Mouse (Mus musculus) spleen, postnatal 10 days (tissue): ENCODE results near the gene Olfr166.
"Not testable (repeated sequence)": the region's sequence is repeated elsewhere in the genome, so short reads cannot be mapped to it uniquely, and the experiment has no call there.

Source experiments
- DNase-seq, 2 experiments: peaks; one replicate each; pipeline ENCODE4 v3.0.0; 2021 to 2022; ENCODE audit warnings: low spot score in 2 of 2

Gene Olfr166

GRCm38 (mm10) chr16:19483394-19483793 is at the start of gene Olfr166:
Olfr166 (plus strand) TSS chr16:19483694.
- no peak for DNase-seq

- not testable (repeated sequence) for DNase-seq
Observed at GRCm38 (mm10) chr16:19458741-19459140, 24.8 kb upstream of the Olfr166 start.

- no peak for DNase-seq
Observed at GRCm38 (mm10) chr16:19464365-19464764, 19.1 kb upstream of the Olfr166 start.

- no peak for DNase-seq
Observed at GRCm38 (mm10) chr16:19522166-19522565, 38.7 kb downstream of the Olfr166 start, which contains the start of gene Olfr167. Olfr167 (minus strand) TSS chr16:19522266.

GRCm38 (mm10) chr16:19535455-19535854 is 52.0 kb downstream of the Olfr166 start, which contains the start of gene Olfr168:
Olfr168 (minus strand) TSS chr16:19535555.
- DNase-seq, result no peak
